ENCODE assay signal across 8 mouse cellular contexts in the genomic region with DNA sequence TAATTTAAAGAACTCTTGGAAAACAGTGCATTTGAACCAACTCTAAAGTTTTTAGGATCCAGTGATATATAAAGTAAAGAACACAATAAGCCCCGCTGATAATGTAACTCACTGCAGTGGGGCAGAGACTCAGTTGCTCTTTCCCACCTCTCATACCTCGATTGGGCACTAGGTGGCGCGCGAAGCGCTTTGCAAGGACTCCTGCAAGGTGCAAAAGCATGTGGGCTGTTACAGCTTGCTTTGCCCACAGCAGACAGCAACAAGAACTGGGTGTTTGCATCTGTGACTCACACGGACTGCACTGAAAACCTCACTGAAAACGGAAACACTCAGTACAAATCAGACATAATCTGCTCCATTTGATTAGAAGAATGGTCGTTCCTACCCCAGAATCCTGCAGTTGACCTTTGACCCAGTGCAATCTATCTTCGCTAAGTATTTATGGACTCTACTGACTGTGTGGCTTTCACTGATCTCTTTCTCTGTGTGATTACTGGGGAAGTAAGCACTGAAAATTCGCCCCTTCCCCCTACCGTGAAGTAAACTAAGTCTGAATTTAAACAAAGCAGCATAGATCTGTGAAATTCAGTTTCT.
A peak's percentile ranks its signal among the peaks of the same experiment; 100 is the strongest.
DNase-seq lines count a peak whose midpoint lies in the region; ATAC-seq and TF ChIP-seq lines count a peak whose summit lies in the region.

No protein-coding gene starts in this region.

- peak; percentile 91 for ATAC-seq in Patski
- ATAC-seq in frontal cortex, adult (ENCODE audit: low TSS enrichment), result peak; percentile 89
- ATAC-seq in activated CD4-positive, CD25-positive, alpha-beta regulatory T cell, adult 4 months, result no peak

- H3K4me1 ChIP-seq in cerebellum, adult 2 months (ENCODE audit: control insufficient read depth, insufficient read depth, low read length), result no peaks in the 10 kb centered on the region
- H3K4me1 ChIP-seq in small intestine, adult 2 months (ENCODE audit: control insufficient read depth, insufficient read depth, insufficient read length, low read length), result no peaks in the 10 kb centered on the region

- peak; percentile 95 for TF ChIP-seq CTCF in Patski (IDR thresholded peaks at IDR 0.05)
- TF ChIP-seq CTCF in cerebellum, adult 2 months (IDR thresholded peaks at IDR 0.05; ENCODE audit: borderline replicate concordance, insufficient read depth, low read depth, low read length), result peak; percentile 96
- TF ChIP-seq CTCF in left cerebral cortex, adult 2 months (IDR thresholded peaks at IDR 0.05), result peak; percentile 97
- peak; percentile 87; the same call in 1 of the 2 replicates for TF ChIP-seq CTCF in small intestine, adult 2 months (IDR thresholded peaks at IDR 0.05; ENCODE audit: extremely low read depth, insufficient read length, insufficient replicate concordance, low read depth, low read length)

- H3K27ac ChIP-seq in cerebellum, adult 2 months (ENCODE audit: insufficient read depth, low read length), result no peak overlapping the region
- peak overlapping the region; percentile 33; the same call in 1 of the 2 replicates for H3K27ac ChIP-seq in left cerebral cortex, adult 2 months
- no peak overlapping the region for H3K27ac ChIP-seq in small intestine, adult 2 months (ENCODE audit: insufficient read depth, low read depth, low read length)

- no peak overlapping the region for H3K4me3 ChIP-seq in cerebellum, adult 2 months (replicated peaks; ENCODE audit: insufficient read depth, low read depth, low read length)
- no peak overlapping the region for H3K4me3 ChIP-seq in left cerebral cortex, adult 2 months
- H3K4me3 ChIP-seq in small intestine, adult 2 months (ENCODE audit: low read depth, low read length), result no peak overlapping the region

- H3K27me3 ChIP-seq in Patski, result peaks cover 30% of the 10 kb centered on the region
- H3K27me3 ChIP-seq in cerebellum, adult 2 months (ENCODE audit: control insufficient read depth, insufficient read depth, low read length), result no peaks in the 10 kb centered on the region
- no peaks in the 10 kb centered on the region for H3K27me3 ChIP-seq in small intestine, adult 2 months (ENCODE audit: control insufficient read depth, insufficient read depth, low read length)

- no peaks in the 10 kb centered on the region for H3K36me3 ChIP-seq in small intestine, adult 2 months (ENCODE audit: control insufficient read depth, insufficient read depth, low read length)

- DNase-seq in Patski (ENCODE audit: low read depth, low spot score), result peak; percentile 12
- peak; percentile 83 to 91 for DNase-seq in cerebellum, adult 2 months
- peak; percentile 90 for DNase-seq in hindlimb bud, embryonic 11.5 days (ENCODE audit: extremely low spot score, low read depth, low spot score)
- peak; percentile 92 to 97 for DNase-seq in left cerebral cortex, adult 2 months (ENCODE audit: extremely low spot score in 1 of 2, low spot score in 2 of 2)
- peak; percentile 92 for DNase-seq in mesoderm, embryonic 11.5 days (ENCODE audit: low read depth, low spot score)

- intact Hi-C loops in left cerebral cortex, adult 2 months (cut with DNase I), result loop anchor here (1.0 to 2.0 kb wide), 4 partner anchors 348 to 701 kb away; a partner anchor contains a TSS

- CTCF ChIA-PET in Patski (lab: Charles Lee), result interaction anchor here (0.7 to 1.3 kb wide), 7 partner anchors 8 to 708 kb away, joined by 3 to 5 read pairs (median 3); no protein-coding TSS in a partner anchor

- in situ Hi-C loops in Patski (cut with MboI; ENCODE audit: low pct_unique_long_range_greater_than_20kb), result loop anchor here (5.0 to 25.0 kb wide), 2 partner anchors 699 to 1154 kb away; no protein-coding TSS in a partner anchor

- TF ChIP-seq POLR2A in cerebellum, adult 2 months (IDR thresholded peaks at IDR 0.05; ENCODE audit: borderline replicate concordance, insufficient read depth, low read length), result no peak
- TF ChIP-seq POLR2A in small intestine, adult 2 months (IDR thresholded peaks at IDR 0.05; ENCODE audit: low read depth, low read length), result no peak

- 17% methylated on average over 12 of the region's 12 CpGs for WGBS in cerebellum, adult 2 months
- 4% methylated on average over 12 of the region's 12 CpGs for WGBS in small intestine, adult 2 months

- POLR2A ChIA-PET in Patski (lab: Charles Lee), result no interaction called here

Comparison
In these comparisons a context has a peak if more than half of its experiments do, and no peak if none do; other contexts are left out.
1. DNase-seq: peak in every context shown above with its lines; median percentile 94 in left cerebral cortex, adult 2 months; 92 in mesoderm, embryonic 11.5 days; 90 in hindlimb bud, embryonic 11.5 days; 87 in cerebellum, adult 2 months; 12 in Patski.